Mouse (Mus musculus) bone marrow macrophage, adult 2 months (primary cell): ENCODE data around the gene Meiob.

Experiments used
- CTCF ChIP-seq: IDR thresholded peaks from 2 replicates; pipeline ENCODE4 v1.5.1; 2012; ENCODE audit warnings: low read depth, mild to moderate bottlenecking, low read length, moderate library complexity
- POLR2A ChIP-seq: IDR thresholded peaks from 2 replicates; pipeline ENCODE4 v1.6.1; 2012; ENCODE audit warnings: mild to moderate bottlenecking, low read depth, low read length, borderline replicate concordance

GRCm38 (mm10) chr17:24888862-24889261 lies 84.8 kb downstream of the Meiob start:
- TF ChIP-seq CTCF (no peak), POLR2A (no peak)
